Mouse (Mus musculus): ENCODE data around the gene Ugt1a6b. TPM values are rescaled to one million over a fixed set of nuclear protein-coding genes. Genes with fewer than 3 reads are reported as not detected.
"Not testable (repeated sequence)": the region's sequence is repeated elsewhere in the genome, so short reads cannot be mapped to it uniquely, and the experiment has no call there.

The Ugt1a6b gene
- polyA plus RNA-seq, 1 experiment from 2014 or later = not detected

GRCm38 (mm10) chr1:88098546-88098945 is 4.5 kb upstream of the Ugt1a6b start:
- H3K27me3 ChIP-seq; H3K36me3 ChIP-seq; H3K9ac ChIP-seq (replicated peaks); H3K4me1 ChIP-seq; H3K27ac ChIP-seq (replicated peaks); H3K4me3 ChIP-seq; H3K9me3 ChIP-seq; ATAC-seq (ENCODE audit: low FRiP score, low read depth); H3K4me2 ChIP-seq (replicated peaks): not testable (repeated sequence)
- 87% methylated on average over 3 of the region's 3 CpGs for WGBS

DNA sequence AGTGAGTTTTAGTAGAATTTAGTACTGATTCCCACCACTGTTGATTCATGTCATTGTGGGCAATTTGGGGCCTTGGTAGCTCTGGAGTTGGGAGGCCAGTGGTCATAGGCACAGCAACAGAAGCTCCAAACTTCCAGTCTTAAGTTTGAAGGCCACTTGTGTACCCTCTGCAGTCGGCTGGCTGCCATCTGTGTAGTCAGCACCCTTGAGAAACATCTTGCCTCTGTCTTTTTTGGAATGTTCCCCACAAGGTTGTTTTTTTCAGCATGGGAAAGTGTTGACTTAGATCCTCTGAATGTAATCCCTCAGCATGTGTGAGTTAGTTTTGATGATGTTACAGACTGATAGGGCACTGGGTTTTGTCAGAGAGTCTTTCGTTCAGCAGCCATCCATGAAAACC is 3.4 kb upstream of the Ugt1a6b start:
- H3K9me3 ChIP-seq; H3K4me2 ChIP-seq (replicated peaks); ATAC-seq (ENCODE audit: low FRiP score, low read depth); H3K9ac ChIP-seq (replicated peaks); H3K27ac ChIP-seq (replicated peaks); H3K36me3 ChIP-seq; H3K4me1 ChIP-seq; H3K27me3 ChIP-seq; H3K4me3 ChIP-seq: not testable (repeated sequence)
- WGBS = 84% methylated on average over 2 of the region's 2 CpGs

DNA sequence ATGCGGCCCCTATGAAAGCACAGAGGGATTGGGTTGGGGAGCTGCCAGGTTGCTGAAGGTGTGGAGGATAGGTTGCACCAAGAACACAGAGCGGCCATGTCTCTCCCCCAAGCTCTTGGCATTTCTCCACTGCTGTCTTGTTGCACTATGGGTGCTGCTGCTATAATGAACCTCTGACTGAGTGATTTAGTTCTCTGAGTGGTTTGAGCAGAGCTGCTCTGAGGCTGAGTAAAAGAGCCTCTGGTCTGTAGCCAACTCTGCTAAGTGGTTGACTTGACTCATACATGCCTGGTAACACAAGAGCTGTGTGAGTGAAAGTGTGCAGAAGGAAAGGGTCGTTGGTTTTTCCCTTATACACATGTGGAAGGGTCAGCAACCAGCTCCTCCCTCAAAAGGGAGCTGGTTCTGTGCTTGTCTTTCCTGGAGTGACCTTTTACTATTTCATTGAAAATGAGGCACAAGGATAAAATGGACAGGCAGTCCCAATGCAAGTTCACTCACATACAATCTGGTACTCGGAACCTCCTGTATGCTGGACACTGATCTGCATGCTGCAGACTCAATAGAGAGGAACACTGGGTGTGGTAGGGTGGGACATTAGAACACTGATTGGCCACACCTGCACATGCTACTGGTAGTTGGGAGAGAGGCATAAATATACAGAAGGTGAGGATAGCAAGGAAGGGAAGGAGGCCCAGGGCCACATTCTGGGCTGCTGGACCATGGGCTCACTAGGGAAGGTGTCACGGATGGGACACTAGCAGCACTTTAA is 831 bp downstream of the Ugt1a6b start:
- H3K9me3 ChIP-seq; H3K36me3 ChIP-seq; H3K9ac ChIP-seq (replicated peaks); H3K4me1 ChIP-seq; H3K4me3 ChIP-seq; H3K4me2 ChIP-seq (replicated peaks); H3K27ac ChIP-seq (replicated peaks); H3K27me3 ChIP-seq; ATAC-seq (ENCODE audit: low FRiP score, low read depth): not testable (repeated sequence)
- 89% methylated on average over 5 of the region's 5 CpGs for WGBS

DNA sequence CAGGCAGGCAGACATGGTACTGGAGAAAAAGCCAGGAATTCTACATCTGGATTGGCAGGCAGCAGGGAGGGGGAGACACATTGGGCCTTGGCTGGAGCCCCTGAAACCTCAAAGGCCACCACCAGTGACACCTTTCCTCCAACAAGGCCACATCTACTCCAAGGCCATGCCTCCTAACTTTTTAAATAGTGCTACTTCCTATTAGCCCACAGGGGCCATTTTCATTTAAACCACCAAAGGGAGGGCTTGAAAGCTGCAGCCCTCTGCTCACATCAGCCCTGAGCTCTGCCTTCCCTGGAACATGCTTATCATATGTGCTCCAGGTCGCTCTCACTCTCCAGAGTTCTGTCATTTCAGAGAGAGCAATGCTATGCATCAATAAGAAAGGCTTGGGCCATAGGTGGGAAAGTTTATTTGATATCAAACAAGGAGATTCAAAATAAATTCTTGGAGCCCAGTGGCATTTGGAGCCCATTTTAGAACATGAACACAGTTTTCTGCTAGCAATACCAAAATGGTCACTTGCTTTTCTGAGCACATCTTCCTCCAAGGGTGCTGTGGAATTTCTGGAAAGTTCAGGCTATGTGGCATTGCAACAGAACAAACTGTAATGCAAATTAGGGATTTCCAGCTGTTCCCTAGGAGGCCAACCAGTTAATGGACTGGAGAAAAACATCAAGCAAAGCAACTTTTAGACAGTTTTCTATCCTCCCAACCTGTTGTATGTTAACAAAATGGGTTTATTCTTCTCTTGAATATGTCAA is 1.8 kb downstream of the Ugt1a6b start:
- no peak for ATAC-seq (ENCODE audit: low FRiP score, low read depth)
- Histone ChIP-seq H3K9me3 (no peaks in the 10 kb centered on the region), H3K4me2 (replicated peaks) (no peak overlapping the region), H3K36me3 (no peaks in the 10 kb centered on the region), H3K27ac (replicated peaks) (no peak overlapping the region), H3K9ac (replicated peaks) (no peak overlapping the region), H3K27me3 (no peaks in the 10 kb centered on the region), H3K4me3 (no peak overlapping the region), H3K4me1 (no peaks in the 10 kb centered on the region)
- 96% methylated on average over 1 of the region's 1 CpGs for WGBS

- no peak overlapping the region for H3K4me3 ChIP-seq
- 67% methylated on average over 2 of the region's 2 CpGs for WGBS
- H3K9me3 ChIP-seq = no peaks in the 10 kb centered on the region
These were observed 2.6 kb downstream of the Ugt1a6b start for GRCm38 (mm10) chr1:88105656-88106055.

GRCm38 (mm10) chr1:88109027-88109557 is 6.0 kb downstream of the Ugt1a6b start:
- not testable (repeated sequence) for H3K4me1 ChIP-seq; H3K4me3 ChIP-seq; ATAC-seq (ENCODE audit: low FRiP score, low read depth); H3K27me3 ChIP-seq; H3K9me3 ChIP-seq; H3K9ac ChIP-seq (replicated peaks); H3K27ac ChIP-seq (replicated peaks); H3K36me3 ChIP-seq; H3K4me2 ChIP-seq (replicated peaks)
- 90% methylated on average over 2 of the region's 2 CpGs for WGBS

More at GRCm38 (mm10) chr1:88105656-88106055, 2.6 kb downstream of the Ugt1a6b start:
- Histone ChIP-seq H3K4me2 (replicated peaks) (no peak overlapping the region), H3K36me3 (no peaks in the 10 kb centered on the region), H3K27me3 (no peaks in the 10 kb centered on the region), H3K9ac (replicated peaks) (no peak overlapping the region), H3K4me1 (no peaks in the 10 kb centered on the region), H3K27ac (replicated peaks) (no peak overlapping the region)
- ATAC-seq (ENCODE audit: low FRiP score, low read depth) = no peak

DNA sequence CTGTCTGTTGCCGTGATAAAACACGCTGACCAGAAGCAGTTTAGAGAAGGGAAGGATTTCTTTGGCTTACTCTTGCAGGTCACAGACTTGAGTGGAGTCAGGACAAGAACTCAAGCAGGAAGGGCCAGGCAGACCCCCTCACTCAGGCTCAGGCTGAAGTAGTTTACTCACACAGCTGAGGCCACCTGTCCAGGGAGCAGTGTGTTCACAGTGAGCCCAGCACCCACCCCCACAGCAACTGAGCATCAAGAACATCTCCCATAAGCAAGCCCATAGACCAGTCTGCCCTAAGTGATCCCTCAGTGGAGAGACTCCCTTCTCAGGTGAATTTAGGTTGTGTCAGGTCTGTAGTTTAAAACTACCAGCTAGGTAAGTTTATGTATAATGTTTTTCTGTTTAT is 6.6 kb downstream of the Ugt1a6b start:
- H3K4me3 ChIP-seq; H3K9ac ChIP-seq (replicated peaks); H3K4me2 ChIP-seq (replicated peaks); H3K27me3 ChIP-seq; H3K27ac ChIP-seq (replicated peaks); H3K4me1 ChIP-seq; ATAC-seq (ENCODE audit: low FRiP score, low read depth); H3K36me3 ChIP-seq; H3K9me3 ChIP-seq: not testable (repeated sequence)
- 87% methylated on average over 2 of the region's 2 CpGs for WGBS

GRCm38 (mm10) chr1:88112769-88113168 is 9.7 kb downstream of the Ugt1a6b start:
- not testable (repeated sequence) for H3K4me2 ChIP-seq (replicated peaks); H3K9me3 ChIP-seq; H3K27ac ChIP-seq (replicated peaks); H3K9ac ChIP-seq (replicated peaks); H3K4me3 ChIP-seq; H3K4me1 ChIP-seq; H3K36me3 ChIP-seq; ATAC-seq (ENCODE audit: low FRiP score, low read depth); H3K27me3 ChIP-seq
- WGBS = 94% methylated on average over 6 of the region's 6 CpGs

- not testable (repeated sequence) for H3K9me3 ChIP-seq; H3K4me2 ChIP-seq (replicated peaks); H3K27ac ChIP-seq (replicated peaks); H3K27me3 ChIP-seq; H3K36me3 ChIP-seq; H3K4me1 ChIP-seq; ATAC-seq (ENCODE audit: low FRiP score, low read depth); H3K4me3 ChIP-seq; H3K9ac ChIP-seq (replicated peaks)
- WGBS = 21% methylated on average over 4 of the region's 4 CpGs
These were observed 17.5 kb downstream of the Ugt1a6b start for GRCm38 (mm10) chr1:88120550-88120949.

GRCm38 (mm10) chr1:88121521-88121920 is 18.5 kb downstream of the Ugt1a6b start:
- WGBS = no CpG with 5 or more reads among the region's 1 CpGs
- ATAC-seq (ENCODE audit: low FRiP score, low read depth); H3K36me3 ChIP-seq; H3K9ac ChIP-seq (replicated peaks); H3K27me3 ChIP-seq; H3K4me3 ChIP-seq; H3K4me2 ChIP-seq (replicated peaks); H3K4me1 ChIP-seq; H3K27ac ChIP-seq (replicated peaks); H3K9me3 ChIP-seq: not testable (repeated sequence)

DNA sequence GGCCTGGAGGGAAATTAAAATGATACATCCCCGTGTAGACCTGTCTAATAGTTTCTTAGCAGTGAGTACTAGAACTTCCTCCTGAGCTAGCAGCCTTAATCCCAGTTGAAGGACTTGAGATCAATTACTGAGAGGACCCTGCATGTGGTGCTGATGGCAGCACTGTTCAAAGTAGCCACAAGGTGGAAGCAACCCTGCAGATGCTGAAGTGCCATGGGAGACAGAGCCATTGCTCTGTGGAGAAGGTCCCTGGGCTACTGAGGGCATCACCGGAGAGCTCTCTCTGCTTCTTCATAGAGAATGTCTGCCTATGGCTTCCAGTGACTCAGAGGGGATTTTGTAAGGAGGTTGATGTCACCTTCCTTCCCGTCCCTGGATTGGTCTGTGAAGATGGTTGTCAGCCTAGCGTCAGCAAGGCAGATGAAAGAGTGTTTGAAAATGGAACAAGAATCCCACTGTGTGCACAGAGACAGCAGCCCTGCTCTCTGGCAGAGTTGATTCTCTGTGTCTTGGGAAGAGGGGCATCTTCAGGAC is 22.8 kb downstream of the Ugt1a6b start:
- WGBS = 87% methylated on average over 4 of the region's 4 CpGs
- H3K9me3 ChIP-seq; ATAC-seq (ENCODE audit: low FRiP score, low read depth): not testable (repeated sequence)

GRCm38 (mm10) chr1:88129091-88129490 is 26.0 kb downstream of the Ugt1a6b start:
- H3K4me1 ChIP-seq; H3K4me3 ChIP-seq; H3K9ac ChIP-seq (replicated peaks); ATAC-seq (ENCODE audit: low FRiP score, low read depth); H3K27me3 ChIP-seq; H3K9me3 ChIP-seq; H3K27ac ChIP-seq (replicated peaks); H3K36me3 ChIP-seq; H3K4me2 ChIP-seq (replicated peaks): not testable (repeated sequence)
- WGBS = 80% methylated on average over 2 of the region's 2 CpGs

More for the DNA sequence above, 22.8 kb downstream of the Ugt1a6b start:
- H3K9ac ChIP-seq (replicated peaks); H3K4me2 ChIP-seq (replicated peaks); H3K27ac ChIP-seq (replicated peaks); H3K4me3 ChIP-seq; H3K27me3 ChIP-seq; H3K36me3 ChIP-seq; H3K4me1 ChIP-seq: not testable (repeated sequence)
